Mouse (Mus musculus) liver, embryonic 16.5 days (tissue): Measurements from ENCODE around the gene Golgb1. TPM values are rescaled to one million over a fixed set of nuclear protein-coding genes. Genes with fewer than 3 reads are reported as not detected.
A peak's percentile ranks its signal among the peaks of the same experiment; 100 is the strongest.
"Not testable (repeated sequence)": the region's sequence is repeated elsewhere in the genome, so short reads cannot be mapped to it uniquely, and the experiment has no call there.

Source experiments
- ATAC-seq: fragments of 200-750 bp; cut with Nextera tagmentation; 2 replicates; pipeline ENCODE4 v1.8.0; 2017; ENCODE audit warnings: low read depth, mild to moderate bottlenecking, moderate number of reproducible peaks, moderate library complexity
- H3K27ac ChIP-seq: fragments of 300-500 bp; sonication (generic); 2 replicates; pipeline ENCODE4 v1.5.1; 2014; ENCODE audit warnings: mild to moderate bottlenecking, low read length
- H3K27me3 ChIP-seq: fragments of 300-500 bp; sonication (generic); 2 replicates; pipeline ENCODE4 v1.6.1; 2014; ENCODE audit warnings: low read depth, low read length, mixed read lengths; ENCODE audit not compliant: control insufficient read depth, insufficient read depth
- H3K36me3 ChIP-seq: fragments of 300-500 bp; sonication (generic); 2 replicates; pipeline ENCODE4 v1.6.1; 2014; ENCODE audit warnings: mild to moderate bottlenecking; ENCODE audit not compliant: control insufficient read depth, insufficient read depth
- H3K4me1 ChIP-seq: fragments of 300-500 bp; sonication (generic); 2 replicates; pipeline ENCODE4 v1.6.1; 2014; ENCODE audit warnings: low read depth, low read length, mixed read lengths; ENCODE audit not compliant: control insufficient read depth
- H3K4me2 ChIP-seq: fragments of 300-500 bp; sonication (generic); 2 replicates; pipeline ENCODE4 v1.6.1; 2014; ENCODE audit warnings: low read depth, low read length, mixed read lengths
- H3K4me3 ChIP-seq: fragments of 300-500 bp; sonication (generic); 2 replicates; pipeline ENCODE4 v1.5.1; 2014; ENCODE audit warnings: low read depth, mild to moderate bottlenecking, low read length
- H3K9ac ChIP-seq: fragments of 300-500 bp; sonication (generic); 2 replicates; pipeline ENCODE4 v1.6.1; 2014; ENCODE audit warnings: low read depth, low read length
- H3K9me3 ChIP-seq: fragments of 300-500 bp; sonication (generic); replicated peaks from 2 replicates; pipeline ENCODE4 v1.6.1; 2016; ENCODE audit warnings: low read length; ENCODE audit not compliant: control insufficient read depth
- WGBS: fragments of 180-500 bp; shearing (Covaris S2); extraction: QIAGEN DNeasy Blood & Tissue Kit; methylation state at CpG from one replicate; pipeline ENCODE4 v1.1.7; 2014; ENCODE audit not compliant: insufficient replicate concordance; 5-methylcytosine and 5-hydroxymethylcytosine counted together
- polyA plus RNA-seq: library from polyadenylated mRNA; unstranded; fragments of >200 nt; fragmentation: Nextera tagmentation; extraction: Ambion mirVana; gene quantifications from 2 replicates; pipeline ENCODE4 v1.2.1, GENCODE M21; 2015

Golgb1 gene
- polyA plus RNA-seq, result 24.2 and 24.8 TPM in 2 replicates

DNA sequence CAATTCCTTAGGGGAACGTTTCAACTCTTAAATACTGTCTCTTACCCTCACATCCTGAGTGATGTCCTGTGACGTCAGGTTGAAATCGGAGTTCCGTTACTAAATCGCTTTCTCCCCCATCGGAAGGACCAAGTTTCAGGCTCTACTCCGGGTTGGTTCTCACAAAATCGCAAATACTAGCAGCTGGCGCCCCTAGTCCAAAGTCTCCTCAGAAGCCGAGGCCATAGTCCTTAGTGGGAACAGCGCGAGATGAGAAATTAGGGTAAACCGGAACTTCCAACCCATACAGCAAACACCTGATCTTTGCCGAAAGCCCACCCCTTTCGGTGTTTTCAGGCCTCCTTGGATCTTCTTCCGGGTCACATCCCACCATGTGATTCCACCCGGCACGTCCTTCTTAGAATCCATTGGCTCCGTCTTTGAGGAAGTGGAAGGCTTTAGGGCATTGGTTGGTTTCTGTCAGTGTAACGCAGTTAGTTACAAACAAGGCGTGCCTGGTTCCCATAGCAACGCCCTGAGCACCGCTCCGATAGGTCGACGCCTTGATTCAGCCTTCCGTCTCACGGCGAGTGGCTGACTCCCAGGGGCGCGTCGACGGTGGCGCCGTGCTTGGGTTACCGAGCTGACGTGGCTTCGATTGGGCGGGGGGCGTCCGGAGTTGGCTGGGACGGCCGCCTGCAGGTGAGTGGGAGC is at the start of gene Golgb1, which contains the start of gene Eaf2:
Golgb1 (plus strand) TSS at position 558 of the 693 bp plus-strand sequence.
Eaf2 (minus strand) TSS at position 421 of the 693 bp plus-strand sequence.
- H3K4me2 ChIP-seq, result peak within 1 kb of the TSS; percentile 75
- no peaks in the 10 kb centered on the region for H3K27me3 ChIP-seq
- H3K4me1 ChIP-seq, result peaks cover 11% of the 10 kb centered on the region
- peak; percentile 99 for ATAC-seq
- WGBS, result under 1% methylated on average over 43 of the region's 43 CpGs
- H3K4me3 ChIP-seq, result peak within 1 kb of the TSS; percentile 87
- no peaks in the 10 kb centered on the region for H3K9me3 ChIP-seq
- peak within 1 kb of the TSS; percentile 84 for H3K27ac ChIP-seq
- peak within 1 kb of the TSS; percentile 86 for H3K9ac ChIP-seq
- no peaks in the 10 kb centered on the region; the same call in 1 of the 2 replicates for H3K36me3 ChIP-seq

DNA sequence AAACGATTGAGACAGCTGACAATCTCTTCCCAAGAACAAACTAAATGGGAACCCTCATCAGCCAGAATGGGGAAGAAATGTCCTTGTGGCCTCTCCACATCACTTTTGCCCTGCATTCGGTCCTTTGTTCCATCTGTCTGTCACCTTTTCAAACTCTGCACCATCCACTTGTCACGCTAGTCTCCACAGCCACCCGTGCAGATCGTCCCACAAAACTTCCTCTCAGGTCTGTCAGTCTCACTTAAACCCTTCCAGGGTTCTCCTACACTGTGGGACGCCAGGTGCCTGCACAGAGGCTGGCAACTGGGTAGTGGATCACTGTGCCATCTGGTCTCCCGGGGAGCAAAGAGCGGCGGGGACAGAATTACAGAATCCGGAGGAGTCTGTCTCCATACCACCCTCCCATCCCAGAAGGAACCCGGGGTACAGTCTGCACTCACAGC is 47.3 kb upstream of the Golgb1 start:
- Histone ChIP-seq H3K27me3 (peaks cover 2% of the 10 kb centered on the region; the same call in 1 of the 2 replicates), H3K4me3 (peak overlapping the region; percentile 92), H3K4me1 (peaks cover 10% of the 10 kb centered on the region), H3K36me3 (no peaks in the 10 kb centered on the region), H3K4me2 (peak overlapping the region; percentile 97), H3K27ac (no peak overlapping the region), H3K9me3 (no peaks in the 10 kb centered on the region), H3K9ac (peak overlapping the region; percentile 67)
- peak; percentile 40 for ATAC-seq
- 4% methylated on average over 11 of the region's 11 CpGs for WGBS

DNA sequence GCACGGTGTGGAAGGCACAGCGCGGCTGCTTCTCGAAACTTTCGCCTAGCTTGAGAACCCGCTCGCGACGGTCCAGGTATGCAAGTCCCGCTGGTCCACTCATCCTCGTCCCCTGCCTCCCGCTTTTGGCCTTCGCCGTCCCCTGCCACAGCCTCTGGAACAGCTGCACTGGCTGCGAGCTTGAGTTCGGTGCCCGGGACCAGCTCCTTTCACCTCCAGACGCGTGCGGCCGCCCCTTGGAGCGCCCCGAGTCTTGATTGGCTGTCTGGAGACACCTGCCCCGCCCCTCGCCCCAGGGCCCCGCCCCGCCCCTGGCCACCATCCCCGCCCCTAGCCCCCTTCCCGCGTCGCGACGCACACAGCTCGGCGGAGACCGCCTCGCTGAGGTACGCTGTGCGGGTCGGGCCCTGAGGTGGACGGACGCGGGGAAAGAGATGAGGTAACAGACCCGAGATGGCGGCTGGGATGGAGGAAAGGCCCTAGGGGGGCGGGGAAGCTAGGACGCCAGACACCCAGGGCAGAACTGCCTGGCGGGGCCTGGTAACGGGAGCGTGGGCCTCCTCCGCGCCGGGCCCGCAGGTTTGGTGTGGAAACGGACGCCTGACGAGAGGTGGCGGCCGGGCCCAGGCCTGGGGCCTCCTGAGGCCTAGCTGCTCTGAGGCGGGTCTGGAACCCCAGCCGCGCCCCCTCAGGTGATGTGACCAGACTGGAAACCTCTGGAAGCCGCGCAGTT is 46.7 kb upstream of the Golgb1 start, which contains the start of gene Iqcb1:
Iqcb1 (plus strand) TSS at position 332 of the 733 bp plus-strand sequence.
- H3K27me3 ChIP-seq, result peaks cover 2% of the 10 kb centered on the region; the same call in 1 of the 2 replicates
- H3K9me3 ChIP-seq, result no peaks in the 10 kb centered on the region
- peak within 1 kb of the TSS; percentile 33; the same call in 1 of the 2 replicates for H3K27ac ChIP-seq
- H3K4me1 ChIP-seq, result peaks cover 10% of the 10 kb centered on the region
- WGBS, result 0% methylated on average over 61 of the region's 64 CpGs
- H3K4me3 ChIP-seq, result peak within 1 kb of the TSS; percentile 92
- peak within 1 kb of the TSS; percentile 87 for H3K9ac ChIP-seq
- peak; percentile 99 for ATAC-seq
- H3K36me3 ChIP-seq, result no peaks in the 10 kb centered on the region
- H3K4me2 ChIP-seq, result peak within 1 kb of the TSS; percentile 97

DNA sequence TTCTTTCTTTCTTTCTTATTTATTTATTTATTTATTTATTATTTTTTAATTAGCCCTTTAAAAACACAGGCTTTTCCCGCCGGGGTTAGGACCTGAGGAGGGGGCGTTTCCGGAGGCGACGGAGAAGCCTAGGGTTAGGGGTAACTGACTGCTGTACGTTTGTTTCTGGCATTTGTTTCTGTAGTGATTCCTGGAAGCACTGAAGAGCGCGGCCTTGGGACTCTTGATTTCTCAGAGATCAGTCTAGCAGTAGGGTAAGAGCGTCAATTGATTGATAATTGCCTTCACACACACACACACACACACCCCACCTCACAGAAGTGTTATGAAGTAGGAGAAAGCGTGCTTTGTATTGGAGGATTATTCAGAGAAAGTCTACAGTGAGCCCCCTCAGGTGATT is 46.1 kb upstream of the Golgb1 start:
- ATAC-seq, result no peak
- Histone ChIP-seq H3K27me3 (peaks cover 2% of the 10 kb centered on the region; the same call in 1 of the 2 replicates), H3K4me3 (peak overlapping the region; percentile 92), H3K36me3 (no peaks in the 10 kb centered on the region), H3K4me1 (peaks cover 10% of the 10 kb centered on the region), H3K4me2 (peak overlapping the region; percentile 97), H3K9ac (peak overlapping the region; percentile 87), H3K27ac (no peak overlapping the region), H3K9me3 (no peaks in the 10 kb centered on the region)
- 11% methylated on average over 11 of the region's 11 CpGs for WGBS

DNA sequence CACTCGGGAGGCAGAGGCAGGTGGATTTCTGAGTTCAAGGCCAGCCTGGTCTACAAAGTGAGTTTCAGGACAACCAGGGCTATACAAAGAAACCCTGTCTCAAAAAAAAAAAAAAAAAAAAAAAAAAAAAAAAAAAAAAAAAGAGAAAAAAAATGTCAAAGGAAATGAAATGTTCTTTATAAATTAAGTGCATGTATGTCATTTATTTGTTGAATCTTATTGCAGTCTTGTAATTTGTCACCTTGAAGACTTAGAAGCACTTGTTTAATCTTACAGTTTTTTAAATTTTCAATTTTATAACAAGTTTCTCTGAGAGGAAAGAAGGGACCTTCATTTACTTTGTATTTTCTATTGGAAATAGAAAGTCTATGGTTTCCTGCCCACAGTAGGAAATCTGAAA is 28.0 kb upstream of the Golgb1 start:
- H3K9ac ChIP-seq, H3K4me3 ChIP-seq, H3K9me3 ChIP-seq, H3K4me2 ChIP-seq, ATAC-seq, H3K27ac ChIP-seq, H3K4me1 ChIP-seq, H3K27me3 ChIP-seq, H3K36me3 ChIP-seq: not testable (repeated sequence)
- 78% methylated on average over 1 of the region's 1 CpGs for WGBS

DNA sequence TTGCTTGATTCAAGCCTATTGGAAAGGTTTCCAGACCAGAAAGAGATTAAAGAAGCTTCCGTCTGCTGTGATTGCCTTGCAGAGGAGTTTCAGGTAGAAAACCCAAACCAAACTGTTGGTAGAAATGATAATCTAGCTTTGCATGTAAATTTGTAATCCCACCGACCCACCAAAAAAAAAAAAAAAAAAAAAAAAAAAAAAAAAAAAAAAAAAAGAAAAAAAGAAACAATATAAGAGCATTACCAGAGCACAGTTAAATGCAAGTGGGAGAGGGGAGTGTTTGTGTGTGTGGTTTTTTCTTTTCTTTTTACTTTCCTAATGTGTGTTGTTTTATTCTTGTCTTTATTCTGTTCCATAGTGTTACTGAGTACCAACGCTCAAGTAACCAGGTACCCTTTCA is 23.7 kb upstream of the Golgb1 start:
- Histone ChIP-seq H3K9me3 (no peaks in the 10 kb centered on the region), H3K36me3 (no peaks in the 10 kb centered on the region), H3K4me2 (no peak overlapping the region), H3K27ac (no peak overlapping the region), H3K27me3 (no peaks in the 10 kb centered on the region), H3K4me1 (no peaks in the 10 kb centered on the region), H3K4me3 (no peak overlapping the region), H3K9ac (no peak overlapping the region)
- no peak for ATAC-seq
- WGBS, result 77% methylated on average over 3 of the region's 3 CpGs

DNA sequence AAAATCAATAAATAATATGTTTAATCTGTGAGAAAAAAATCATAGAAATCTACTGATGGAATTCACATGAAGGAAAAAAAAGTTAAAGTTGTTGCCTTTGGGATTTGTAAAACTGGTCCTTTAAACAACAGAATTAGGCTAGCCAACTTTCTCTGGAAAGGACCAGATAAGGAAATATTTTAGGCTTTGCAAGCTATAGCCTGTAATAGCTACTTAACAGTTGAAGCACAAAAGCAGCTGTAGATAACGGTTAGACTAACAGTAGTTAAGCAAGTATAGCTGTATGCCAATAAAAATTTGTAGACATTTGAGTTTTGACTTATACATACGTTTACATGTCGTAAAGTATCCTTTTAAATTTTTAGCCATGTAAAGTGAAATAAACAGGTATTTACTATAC is 11.4 kb upstream of the Golgb1 start:
- H3K27ac ChIP-seq, result no peak overlapping the region
- H3K4me3 ChIP-seq, result no peak overlapping the region
- no peaks in the 10 kb centered on the region for H3K4me1 ChIP-seq
- H3K9ac ChIP-seq, result no peak overlapping the region
- WGBS, result 54% methylated on average over 3 of the region's 3 CpGs
- no peaks in the 10 kb centered on the region for H3K36me3 ChIP-seq
- no peaks in the 10 kb centered on the region for H3K9me3 ChIP-seq
- H3K4me2 ChIP-seq, result no peak overlapping the region
- H3K27me3 ChIP-seq, result no peaks in the 10 kb centered on the region
- no peak for ATAC-seq

DNA sequence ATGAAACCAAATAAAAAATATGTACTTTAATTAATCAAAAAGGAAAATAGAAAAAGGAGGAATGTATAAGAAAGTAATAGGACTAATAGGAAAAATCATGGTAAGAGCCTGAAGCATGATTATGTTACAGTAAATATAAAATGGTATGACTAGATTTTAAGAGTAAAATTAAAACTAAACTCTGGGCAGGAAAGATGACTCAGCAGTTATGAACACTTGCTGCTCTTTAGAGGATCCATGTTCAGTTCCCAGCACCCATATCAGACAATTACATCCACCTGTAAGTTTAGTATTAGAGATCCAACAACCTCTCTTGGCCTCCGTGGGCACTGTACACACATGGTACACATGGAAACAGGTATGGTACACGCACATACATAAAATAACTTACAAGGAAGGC is 5.5 kb upstream of the Golgb1 start:
- peaks cover 6% of the 10 kb centered on the region for H3K4me1 ChIP-seq
- ATAC-seq, result no peak
- 74% methylated on average over 2 of the region's 2 CpGs for WGBS
- no peak overlapping the region for H3K4me3 ChIP-seq
- no peaks in the 10 kb centered on the region for H3K9me3 ChIP-seq
- H3K9ac ChIP-seq, result no peak overlapping the region
- H3K27me3 ChIP-seq, result no peaks in the 10 kb centered on the region
- no peak overlapping the region for H3K4me2 ChIP-seq
- no peak overlapping the region for H3K27ac ChIP-seq
- no peaks in the 10 kb centered on the region; the same call in 1 of the 2 replicates for H3K36me3 ChIP-seq
